Mouse (Mus musculus) MEL (cell line): ENCODE measurements at regions not wholly inside any gene's neighbourhood (a gene's known extent, or its start where the extent isn't known, plus 50 kb on each side); places are given as distances from the start of the nearest gene placed in this dataset.

Experiments used
- CTCF ChIP-seq, 3 experiments: IDR thresholded peaks in 2 of 3; conservative IDR thresholded peaks in 1 of 3; 2 replicates each; pipeline ENCODE4 v1.5.1; 2011 to 2012; ENCODE audit warnings: low read length in 3 of 3, low read depth in 2 of 3, mild to moderate bottlenecking in 2 of 3, improper control_type of control experiment in 1 of 3, inconsistent platforms in 1 of 3, mixed read lengths in 1 of 3, moderate library complexity in 1 of 3; ENCODE audit not compliant: control insufficient read depth in 1 of 3, insufficient read depth in 1 of 3, poor library complexity in 1 of 3, severe bottlenecking in 1 of 3
- EP300 ChIP-seq, 2 experiments: IDR thresholded peaks; 2 replicates each; pipeline ENCODE4 v1.6.1; 2011; ENCODE audit warnings: improper control_type of control experiment in 2 of 2, low read length in 2 of 2, low read depth in 1 of 2, mild to moderate bottlenecking in 1 of 2
- GABPA ChIP-seq: IDR thresholded peaks from 2 replicates; pipeline ENCODE4 v1.6.1; 2012; ENCODE audit warnings: low read depth, mild to moderate bottlenecking, inconsistent platforms, low read length, improper control_type of control experiment, moderate library complexity
- MAX ChIP-seq: IDR thresholded peaks from 2 replicates; pipeline ENCODE4 v1.6.1; 2011; ENCODE audit warnings: low read length, improper control_type of control experiment
- MYB ChIP-seq: IDR thresholded peaks from 2 replicates; pipeline ENCODE4 v1.6.1; 2011; ENCODE audit warnings: mild to moderate bottlenecking, low read depth, low read length, improper control_type of control experiment
- NRF1 ChIP-seq: IDR thresholded peaks from 2 replicates; pipeline ENCODE4 v1.6.1; 2014; ENCODE audit warnings: low read depth, mild to moderate bottlenecking, inconsistent platforms, low read length, improper control_type of control experiment, moderate library complexity; ENCODE audit not compliant: poor library complexity, insufficient read depth, severe bottlenecking
- POLR2A ChIP-seq, 2 experiments: IDR thresholded peaks; 2 replicates each; pipeline ENCODE4 v1.6.1; 2011 to 2012; ENCODE audit warnings: low read length in 2 of 2, mild to moderate bottlenecking in 2 of 2, control low read depth in 1 of 2, improper control_type of control experiment in 1 of 2, low read depth in 1 of 2, moderate library complexity in 1 of 2; ENCODE audit not compliant: control insufficient read depth in 1 of 2, insufficient read depth in 1 of 2, poor library complexity in 1 of 2
- SIN3A ChIP-seq: IDR thresholded peaks from 2 replicates; pipeline ENCODE4 v1.6.1; 2012; ENCODE audit warnings: low read length, improper control_type of control experiment, inconsistent platforms
- SMC3 ChIP-seq: IDR thresholded peaks from 2 replicates; pipeline ENCODE4 v1.6.1; 2011; ENCODE audit warnings: low read depth, low read length, improper control_type of control experiment
- UBTF ChIP-seq: IDR thresholded peaks from 2 replicates; pipeline ENCODE4 v1.6.1; 2012; ENCODE audit warnings: low read depth, mild to moderate bottlenecking, inconsistent platforms, low read length, improper control_type of control experiment, moderate library complexity, borderline replicate concordance; ENCODE audit not compliant: insufficient read depth
- USF1 ChIP-seq: IDR thresholded peaks from 2 replicates; pipeline ENCODE4 v1.6.1; 2014; ENCODE audit warnings: low read depth, mild to moderate bottlenecking, inconsistent platforms, low read length, improper control_type of control experiment, moderate library complexity

DNA sequence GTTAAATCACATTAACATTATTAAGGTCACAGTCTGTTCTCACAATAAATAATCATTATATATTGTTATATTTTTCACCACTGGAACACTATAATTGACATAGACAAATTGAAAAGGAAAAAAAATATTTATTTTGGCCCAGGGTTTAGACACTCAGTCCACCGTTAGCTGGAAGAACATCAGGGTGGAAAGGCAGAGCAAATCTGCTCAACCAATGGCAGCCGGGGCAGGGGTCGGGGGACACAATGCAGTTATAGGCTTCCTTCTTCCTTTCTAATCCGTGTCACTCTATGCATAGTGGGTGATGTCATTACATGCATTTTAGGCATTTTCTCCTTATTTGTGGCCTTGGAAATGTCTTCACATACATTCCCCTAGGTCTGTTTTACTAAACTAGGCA is 552.8 kb upstream of the Tenm3 start:
- TF ChIP-seq NRF1 (no peak), CTCF (IDR thresholded peaks at IDR 0.05 in 2 of 3, conservative IDR thresholded peaks at IDR 0.05 in 1 of 3; ENCODE audit: control insufficient read depth in 1 of 3, insufficient read depth in 1 of 3, low read depth in 2 of 3, low read length in 3 of 3, poor library complexity in 1 of 3, severe bottlenecking in 1 of 3) (no peak), POLR2A (IDR thresholded peaks at IDR 0.05; ENCODE audit: control insufficient read depth in 1 of 2, insufficient read depth in 1 of 2, low read depth in 1 of 2, low read length in 2 of 2, poor library complexity in 1 of 2) (no peak), USF1 (no peak), MYB (no peak), MAX (no peak), EP300 (IDR thresholded peaks at IDR 0.05; ENCODE audit: low read depth in 1 of 2, low read length in 2 of 2) (no peak), UBTF (no peak), SIN3A (no peak), SMC3 (no peak), GABPA (no peak)
